Mouse (Mus musculus) liver, embryonic 13.5 days (tissue): Measurements from ENCODE around the gene Prlr. TPM values are rescaled to one million over a fixed set of nuclear protein-coding genes. Genes with fewer than 3 reads are reported as not detected.

Experiments used
- ATAC-seq: fragments of 200-750 bp; cut with Nextera tagmentation; 2 replicates; pipeline ENCODE4 v1.8.0; 2017; ENCODE audit warnings: low read depth, mild to moderate bottlenecking, moderate number of reproducible peaks, moderate library complexity
- DNase-seq: peaks from one replicate; pipeline ENCODE4 v3.0.0; 2022
- H3K27ac ChIP-seq: fragments of 300-500 bp; sonication (generic); 2 replicates; pipeline ENCODE4 v1.5.1; 2015; ENCODE audit warnings: moderate library complexity, mild to moderate bottlenecking, inconsistent platforms
- H3K27me3 ChIP-seq: fragments of 300-500 bp; sonication (generic); 2 replicates; pipeline ENCODE4 v1.6.1; 2015; ENCODE audit warnings: mild to moderate bottlenecking, inconsistent platforms
- H3K36me3 ChIP-seq: fragments of 300-500 bp; sonication (generic); 2 replicates; pipeline ENCODE4 v1.6.1; 2015; ENCODE audit warnings: mild to moderate bottlenecking, inconsistent platforms
- H3K4me1 ChIP-seq: fragments of 300-500 bp; sonication (generic); replicated peaks from 2 replicates; pipeline ENCODE4 v1.6.1; 2015; ENCODE audit warnings: inconsistent platforms
- H3K4me2 ChIP-seq: fragments of 300-500 bp; sonication (generic); 2 replicates; pipeline ENCODE4 v1.6.1; 2015; ENCODE audit warnings: inconsistent platforms, mild to moderate bottlenecking, moderate library complexity
- H3K4me3 ChIP-seq: fragments of 300-500 bp; sonication (generic); replicated peaks from 2 replicates; pipeline ENCODE4 v1.5.1; 2015; ENCODE audit warnings: mild to moderate bottlenecking, inconsistent platforms
- H3K9ac ChIP-seq: fragments of 300-500 bp; sonication (generic); 2 replicates; pipeline ENCODE4 v1.6.1; 2015; ENCODE audit warnings: mild to moderate bottlenecking, inconsistent platforms
- H3K9me3 ChIP-seq: fragments of 300-500 bp; sonication (generic); replicated peaks from 2 replicates; pipeline ENCODE4 v1.6.1; 2016; ENCODE audit warnings: inconsistent platforms
- WGBS: fragments of 180-500 bp; shearing (Covaris S2); methylation state at CpG from one replicate; pipeline ENCODE4 v1.1.7; 2015; ENCODE audit not compliant: insufficient replicate concordance; 5-methylcytosine and 5-hydroxymethylcytosine counted together
- polyA plus RNA-seq: library from polyadenylated mRNA; unstranded; fragments of >200 nt; fragmentation: Nextera tagmentation; extraction: Ambion mirVana; gene quantifications from 2 replicates; pipeline ENCODE4 v1.2.1, GENCODE M21; 2015

Gene Prlr
- polyA plus RNA-seq, 1 experiment from 2014 or later = 0.10 TPM

GRCm38 (mm10) chr15:10200991-10201390, 24.0 kb downstream of the Prlr start:
- WGBS = 53% methylated on average over 5 of the region's 5 CpGs
- H3K9ac ChIP-seq = no peak overlapping the region
- DNase-seq (no peak), ATAC-seq (no peak)
- no peaks in the 10 kb centered on the region for H3K36me3 ChIP-seq
- no peak overlapping the region for H3K27ac ChIP-seq
- no peaks in the 10 kb centered on the region for H3K27me3 ChIP-seq
- no peaks in the 10 kb centered on the region for H3K4me1 ChIP-seq
- no peak overlapping the region for H3K4me3 ChIP-seq
- H3K4me2 ChIP-seq = no peak overlapping the region
- no peaks in the 10 kb centered on the region for H3K9me3 ChIP-seq

- Histone ChIP-seq H3K9me3 (no peaks in the 10 kb centered on the region), H3K36me3 (no peaks in the 10 kb centered on the region), H3K27me3 (no peaks in the 10 kb centered on the region), H3K4me1 (no peaks in the 10 kb centered on the region), H3K4me2 (no peak overlapping the region), H3K4me3 (no peak overlapping the region), H3K9ac (no peak overlapping the region), H3K27ac (no peak overlapping the region)
- no peak for DNase-seq
- ATAC-seq = no peak
- 71% methylated on average over 7 of the region's 7 CpGs for WGBS
These were observed 25.7 kb downstream of the Prlr start for GRCm38 (mm10) chr15:10202504-10203302.

GRCm38 (mm10) chr15:10210261-10210770, 33.3 kb downstream of the Prlr start:
- ATAC-seq (no peak), DNase-seq (no peak)
- no peak overlapping the region for H3K9ac ChIP-seq
- H3K27me3 ChIP-seq = no peaks in the 10 kb centered on the region
- H3K36me3 ChIP-seq = no peaks in the 10 kb centered on the region
- H3K9me3 ChIP-seq = no peaks in the 10 kb centered on the region
- no peak overlapping the region for H3K4me3 ChIP-seq
- H3K4me2 ChIP-seq = no peak overlapping the region
- WGBS = 26% methylated on average over 4 of the region's 4 CpGs
- H3K4me1 ChIP-seq = no peaks in the 10 kb centered on the region
- no peak overlapping the region for H3K27ac ChIP-seq

GRCm38 (mm10) chr15:10211992-10212391, 35.0 kb downstream of the Prlr start:
- Histone ChIP-seq H3K36me3 (no peaks in the 10 kb centered on the region), H3K27ac (no peak overlapping the region), H3K4me2 (no peak overlapping the region), H3K9me3 (no peaks in the 10 kb centered on the region), H3K9ac (no peak overlapping the region), H3K4me1 (no peaks in the 10 kb centered on the region), H3K27me3 (no peaks in the 10 kb centered on the region), H3K4me3 (no peak overlapping the region)
- no peak for ATAC-seq
- DNase-seq = no peak

GRCm38 (mm10) chr15:10213213-10213612, 36.2 kb downstream of the Prlr start:
- Histone ChIP-seq H3K4me2 (no peak overlapping the region), H3K9ac (no peak overlapping the region), H3K36me3 (no peaks in the 10 kb centered on the region), H3K4me1 (no peaks in the 10 kb centered on the region), H3K27ac (no peak overlapping the region), H3K27me3 (no peaks in the 10 kb centered on the region), H3K9me3 (no peaks in the 10 kb centered on the region), H3K4me3 (no peak overlapping the region)
- WGBS = 60% methylated on average over 6 of the region's 6 CpGs
- DNase-seq = no peak
- no peak for ATAC-seq

- no peaks in the 10 kb centered on the region for H3K9me3 ChIP-seq
- H3K4me2 ChIP-seq = no peak overlapping the region
- no peak overlapping the region for H3K4me3 ChIP-seq
- H3K36me3 ChIP-seq = no peaks in the 10 kb centered on the region
- H3K9ac ChIP-seq = no peak overlapping the region
- DNase-seq (no peak), ATAC-seq (no peak)
- H3K4me1 ChIP-seq = no peaks in the 10 kb centered on the region
- no peak overlapping the region for H3K27ac ChIP-seq
- H3K27me3 ChIP-seq = no peaks in the 10 kb centered on the region
- WGBS = 62% methylated on average over 3 of the region's 3 CpGs
These were observed 36.7 kb downstream of the Prlr start for GRCm38 (mm10) chr15:10213710-10214109.

GRCm38 (mm10) chr15:10215719-10216118, 38.7 kb downstream of the Prlr start:
- Histone ChIP-seq H3K4me3 (no peak overlapping the region), H3K27me3 (no peaks in the 10 kb centered on the region), H3K9me3 (no peaks in the 10 kb centered on the region), H3K27ac (no peak overlapping the region), H3K4me1 (no peaks in the 10 kb centered on the region), H3K36me3 (no peaks in the 10 kb centered on the region), H3K9ac (no peak overlapping the region), H3K4me2 (no peak overlapping the region)
- ATAC-seq (no peak), DNase-seq (no peak)
- WGBS = 65% methylated on average over 8 of the region's 8 CpGs

GRCm38 (mm10) chr15:10216189-10216588, 39.2 kb downstream of the Prlr start:
- Histone ChIP-seq H3K4me1 (no peaks in the 10 kb centered on the region), H3K27me3 (no peaks in the 10 kb centered on the region), H3K27ac (no peak overlapping the region), H3K9ac (no peak overlapping the region), H3K4me3 (no peak overlapping the region), H3K4me2 (no peak overlapping the region), H3K9me3 (no peaks in the 10 kb centered on the region), H3K36me3 (no peaks in the 10 kb centered on the region)
- no peak for ATAC-seq
- WGBS = 72% methylated on average over 4 of the region's 4 CpGs
- no peak for DNase-seq

GRCm38 (mm10) chr15:10223614-10224155, 46.6 kb downstream of the Prlr start:
- Histone ChIP-seq H3K4me3 (no peak overlapping the region), H3K9me3 (no peaks in the 10 kb centered on the region), H3K27me3 (no peaks in the 10 kb centered on the region), H3K4me2 (no peak overlapping the region), H3K4me1 (no peaks in the 10 kb centered on the region), H3K27ac (no peak overlapping the region), H3K36me3 (no peaks in the 10 kb centered on the region), H3K9ac (no peak overlapping the region)
- ATAC-seq (no peak), DNase-seq (no peak)
- WGBS = 58% methylated on average over 4 of the region's 4 CpGs

GRCm38 (mm10) chr15:10225701-10226100, 48.7 kb downstream of the Prlr start:
- no peaks in the 10 kb centered on the region for H3K4me1 ChIP-seq
- DNase-seq (no peak), ATAC-seq (no peak)
- H3K4me3 ChIP-seq = no peak overlapping the region
- H3K9me3 ChIP-seq = no peaks in the 10 kb centered on the region
- no peaks in the 10 kb centered on the region for H3K36me3 ChIP-seq
- H3K27me3 ChIP-seq = no peaks in the 10 kb centered on the region
- 69% methylated on average over 4 of the region's 4 CpGs for WGBS
- H3K27ac ChIP-seq = no peak overlapping the region
- H3K4me2 ChIP-seq = no peak overlapping the region
- H3K9ac ChIP-seq = no peak overlapping the region

- DNase-seq = no peak
- no peaks in the 10 kb centered on the region for H3K4me1 ChIP-seq
- no peak for ATAC-seq
- H3K4me2 ChIP-seq = no peak overlapping the region
- H3K36me3 ChIP-seq = no peaks in the 10 kb centered on the region
- H3K9me3 ChIP-seq = no peaks in the 10 kb centered on the region
- 65% methylated on average over 2 of the region's 2 CpGs for WGBS
- no peak overlapping the region for H3K27ac ChIP-seq
- H3K9ac ChIP-seq = no peak overlapping the region
- no peak overlapping the region for H3K4me3 ChIP-seq
- H3K27me3 ChIP-seq = no peaks in the 10 kb centered on the region
These were observed 51.6 kb downstream of the Prlr start for GRCm38 (mm10) chr15:10228636-10229035.

- Histone ChIP-seq H3K27me3 (no peaks in the 10 kb centered on the region), H3K9me3 (no peaks in the 10 kb centered on the region), H3K36me3 (no peaks in the 10 kb centered on the region), H3K4me1 (no peaks in the 10 kb centered on the region), H3K4me3 (no peak overlapping the region), H3K27ac (no peak overlapping the region), H3K9ac (no peak overlapping the region), H3K4me2 (no peak overlapping the region)
- no peak for DNase-seq
- ATAC-seq = no peak
- WGBS = 38% methylated on average over 5 of the region's 5 CpGs
These were observed 58.9 kb downstream of the Prlr start for GRCm38 (mm10) chr15:10235977-10236376.
